Mouse (Mus musculus) effector memory CD4-positive, alpha-beta T cell, adult 5 months (primary cell): ENCODE measurements around the gene Gm2696. TPM values are rescaled to one million over a fixed set of nuclear protein-coding genes. Genes with fewer than 3 reads are reported as not detected.

ENCODE experiments used
- polyA plus RNA-seq: library from polyadenylated mRNA; unstranded; fragments of 100-300 nt; shearing (Covaris generic); gene quantifications from one replicate; pipeline ENCODE4 v1.2.1, GENCODE M21; 2017

The Gm2696 gene
- not detected for polyA plus RNA-seq

GRCm38 (mm10) chr10:77814382-77814781 is at the start of gene Gm2696:
Gm2696 (plus strand) TSS chr10:77814682.

GRCm38 (mm10) chr10:77771225-77771624 is 43.3 kb upstream of the Gm2696 start, which contains the start of gene Gm3238:
Gm3238 (minus strand) TSS chr10:77771325.

DNA sequence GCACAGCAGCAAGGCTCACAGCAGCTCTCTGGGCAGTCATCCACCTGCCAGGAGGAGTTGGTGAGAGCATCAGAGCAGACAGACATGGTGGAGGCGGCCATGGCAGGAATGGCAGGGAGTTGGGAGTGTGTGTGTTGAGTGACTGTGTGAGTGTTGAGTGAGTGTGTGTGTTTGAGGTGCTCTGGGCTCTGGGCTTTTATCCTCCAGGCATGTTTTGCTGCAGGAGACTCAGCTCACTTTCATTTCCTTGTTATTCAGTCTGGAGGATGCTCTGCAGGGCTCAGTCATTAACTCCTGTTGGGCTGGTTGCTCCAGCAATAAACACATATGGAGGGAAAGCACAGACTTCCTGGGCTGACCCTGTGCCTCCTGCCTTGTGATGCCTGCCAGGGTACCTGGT is 37.6 kb upstream of the Gm2696 start, which contains the start of gene Gm7138:
Gene Gm7138 (minus strand): TSS at position 101 of the 400 bp plus-strand sequence.

DNA sequence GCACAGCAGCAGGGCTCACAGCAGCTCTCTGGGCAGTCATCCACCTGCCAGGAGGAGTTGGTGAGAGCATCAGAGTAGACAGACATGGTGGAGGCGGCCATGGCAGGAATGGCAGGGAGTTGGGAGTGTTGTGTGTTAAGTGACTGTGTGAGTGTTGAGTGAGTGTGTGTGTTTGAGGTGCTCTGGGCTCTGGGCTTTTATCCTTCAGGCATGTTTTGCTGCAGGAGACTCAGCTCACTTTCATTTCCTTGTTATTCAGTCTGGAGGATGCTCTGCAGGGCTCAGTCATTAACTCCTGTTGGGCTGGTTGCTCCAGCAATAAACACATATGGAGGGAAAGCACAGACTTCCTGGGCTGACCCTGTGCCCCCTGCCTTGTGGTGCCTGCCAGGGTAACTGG is 32.0 kb upstream of the Gm2696 start, which contains the start of gene Gm3250:
Gene Gm3250 (minus strand): TSS at position 101 of the 400 bp plus-strand sequence.

GRCm38 (mm10) chr10:77787876-77788275 is 26.6 kb upstream of the Gm2696 start, which contains the start of gene Gm7137:
Gm7137 (minus strand) TSS chr10:77788200.

DNA sequence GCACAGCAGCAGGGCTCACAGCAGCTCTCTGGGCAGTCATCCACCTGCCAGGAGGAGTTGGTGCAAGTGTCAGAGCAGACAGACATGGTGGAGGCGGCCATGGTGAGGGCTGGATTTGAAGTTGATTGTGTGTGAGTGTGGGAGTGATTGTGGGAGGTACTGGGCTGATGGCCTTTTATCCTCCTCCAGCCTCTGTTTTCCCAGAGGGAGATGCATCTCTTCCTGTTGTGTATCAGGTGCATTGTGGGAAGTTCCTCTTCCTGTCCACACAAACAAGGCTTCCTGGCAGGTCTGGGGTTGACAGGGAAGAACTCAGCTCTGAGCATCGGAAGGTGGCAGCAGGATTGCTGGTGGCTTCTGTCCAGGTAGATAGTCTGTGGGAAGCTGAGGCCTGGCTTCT is 19.5 kb upstream of the Gm2696 start, which contains the start of gene Gm9639:
Gene Gm9639 (minus strand): TSS at position 101 of the 400 bp plus-strand sequence.

DNA sequence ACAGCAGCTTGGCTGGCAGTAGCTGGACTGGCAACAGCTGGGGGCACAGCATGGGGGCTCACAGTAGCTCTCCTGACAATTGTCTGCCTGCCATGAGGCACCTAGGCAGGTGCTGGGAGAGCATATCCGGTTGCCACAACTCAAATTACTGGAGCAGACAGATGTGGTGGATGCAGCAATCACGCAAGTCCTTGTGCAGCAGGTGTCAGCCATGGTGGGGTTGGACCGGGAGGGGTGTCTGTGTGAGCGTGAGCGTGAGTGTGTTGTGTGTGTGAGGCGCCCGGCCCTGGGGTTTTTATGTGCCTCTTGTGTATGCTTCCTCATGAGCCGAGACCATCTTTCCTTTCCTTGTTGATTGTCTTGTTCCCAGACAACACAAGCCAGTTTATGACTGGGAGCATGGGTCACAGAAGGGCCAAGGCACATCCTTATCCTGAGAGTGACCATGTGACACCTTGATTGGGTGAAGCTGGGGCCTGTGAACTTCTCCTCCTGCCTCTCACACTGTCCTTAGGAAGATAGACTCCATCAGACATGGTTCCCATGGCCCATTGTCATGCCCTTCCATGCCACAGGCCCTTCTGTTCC is 15.5 kb upstream of the Gm2696 start, which contains the start of gene Gm19668:
Gene Gm19668 (minus strand): TSS at position 213 of the 588 bp plus-strand sequence.

GRCm38 (mm10) chr10:77811743-77812142 is 2.7 kb upstream of the Gm2696 start, which contains the start of gene Gm9507:
Gm9507 (minus strand) TSS chr10:77811843.

GRCm38 (mm10) chr10:77826951-77827350 is 12.5 kb downstream of the Gm2696 start, which contains the start of gene Krtap10-4:
Krtap10-4 (minus strand) TSS chr10:77827095.

DNA sequence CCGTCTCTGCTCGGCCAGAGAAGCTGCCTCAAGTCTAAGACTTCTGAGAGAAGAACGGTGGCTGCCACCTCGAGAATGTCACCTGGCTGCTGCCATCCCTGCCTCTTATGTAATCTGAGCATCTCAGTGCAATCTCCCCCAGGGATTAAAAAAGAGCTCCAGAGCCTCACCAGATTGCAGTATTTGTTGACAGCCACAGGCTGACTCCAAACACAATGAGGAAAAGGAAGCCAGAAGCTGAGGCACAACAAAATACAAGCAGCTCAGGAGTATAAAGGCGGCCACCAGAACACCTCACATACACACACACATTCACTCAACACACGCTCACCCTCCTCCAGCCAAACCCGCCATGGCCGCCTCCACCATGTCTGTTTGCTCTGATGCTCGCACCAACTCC is 21.2 kb downstream of the Gm2696 start, which contains the start of gene Krtap10-10:
Gene Krtap10-10 (plus strand): TSS at position 301 of the 400 bp plus-strand sequence.

DNA sequence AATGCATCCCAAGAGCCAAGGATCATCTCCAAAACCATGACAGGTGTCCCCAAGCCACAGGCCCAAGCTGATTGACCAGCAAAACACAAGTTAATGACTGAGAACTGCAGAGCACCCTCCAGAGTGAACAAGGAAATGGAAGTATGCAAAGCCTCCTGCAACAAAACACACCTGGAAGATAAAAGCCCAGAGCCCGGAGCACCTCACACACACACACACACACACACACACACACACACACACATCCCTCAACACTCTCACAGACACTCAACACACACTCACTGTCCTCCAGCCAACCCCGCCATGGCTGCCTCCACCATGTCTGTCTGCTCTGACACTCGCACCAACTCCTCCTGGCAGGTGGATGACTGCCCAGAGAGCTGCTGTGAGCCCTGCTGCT is 32.0 kb downstream of the Gm2696 start, which contains the start of gene Gm36176:
Gene Gm36176 (plus strand): TSS at position 301 of the 400 bp plus-strand sequence.

DNA sequence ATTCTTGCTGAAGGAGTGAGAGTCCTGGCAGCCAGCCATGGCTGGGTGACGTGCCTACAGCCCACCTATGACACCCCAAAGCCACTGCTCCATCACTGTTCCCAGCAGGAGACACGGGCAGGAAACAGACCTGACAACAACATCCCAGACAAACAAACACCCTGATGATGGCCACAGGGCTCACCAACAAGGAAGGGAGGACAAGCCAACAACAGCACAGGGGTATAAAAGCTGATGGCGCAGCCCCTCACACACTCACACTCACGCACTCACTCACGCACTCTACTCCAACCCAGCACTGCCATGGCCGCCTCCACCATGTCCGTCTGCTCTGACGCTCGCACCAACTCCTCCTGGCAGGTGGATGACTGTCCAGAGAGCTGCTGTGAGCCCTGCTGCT is 38.1 kb downstream of the Gm2696 start, which contains the start of gene Gm10318:
Gene Gm10318 (plus strand): TSS at position 301 of the 400 bp plus-strand sequence.

GRCm38 (mm10) chr10:77861675-77862074 is 47.2 kb downstream of the Gm2696 start, which contains the start of gene Gm3285:
Gm3285 (plus strand) TSS chr10:77861975.

Other genes with a start within 250 kb of the Gm2696 start
- gene Pttg1ip, start 233.0 kb upstream of the Gm2696 start, polyA plus RNA-seq: 86.6 TPM
- gene Sumo3, start 208.6 kb upstream of the Gm2696 start, polyA plus RNA-seq: 103 TPM
- not detected for gene Gm49325, start 208.5 kb upstream of the Gm2696 start, polyA plus RNA-seq
- gene Ube2g2, start 192.4 kb upstream of the Gm2696 start, polyA plus RNA-seq: 54.5 TPM
- 0.70 TPM for gene Tspear, start 128.1 kb upstream of the Gm2696 start, polyA plus RNA-seq
- not detected for gene Gm19402, start 123.9 kb upstream of the Gm2696 start, polyA plus RNA-seq
- not detected for gene Gm9508, start 117.4 kb upstream of the Gm2696 start, polyA plus RNA-seq
- not detected for gene Gm10272, start 108.1 kb upstream of the Gm2696 start, polyA plus RNA-seq
- not detected for gene Gm10024, start 103.2 kb upstream of the Gm2696 start, polyA plus RNA-seq
- gene Gm10142, start 98.9 kb upstream of the Gm2696 start, polyA plus RNA-seq: not detected
- gene Krtap12-1, start 94.1 kb upstream of the Gm2696 start, polyA plus RNA-seq: not detected
- gene Gm10100, start 88.2 kb upstream of the Gm2696 start, polyA plus RNA-seq: not detected
- gene Gm18596, start 72.0 kb upstream of the Gm2696 start, polyA plus RNA-seq: not detected
- not detected for gene Gm9736, start 63.3 kb upstream of the Gm2696 start, polyA plus RNA-seq
- gene Gm3233, start 55.0 kb upstream of the Gm2696 start, polyA plus RNA-seq: not detected
- gene Gm3238, start 43.4 kb upstream of the Gm2696 start, polyA plus RNA-seq: not detected
- not detected for gene Gm7138, start 37.7 kb upstream of the Gm2696 start, polyA plus RNA-seq
- gene Gm3250, start 32.1 kb upstream of the Gm2696 start, polyA plus RNA-seq: not detected
- not detected for gene Gm7137, start 26.5 kb upstream of the Gm2696 start, polyA plus RNA-seq
- not detected for gene Gm9639, start 19.6 kb upstream of the Gm2696 start, polyA plus RNA-seq
- not detected for gene Gm19668, start 15.5 kb upstream of the Gm2696 start, polyA plus RNA-seq
- not detected for gene Gm9507, start 2.8 kb upstream of the Gm2696 start, polyA plus RNA-seq
- gene Krtap10-4, start 12.4 kb downstream of the Gm2696 start, polyA plus RNA-seq: not detected
- not detected for gene Krtap10-10, start 21.3 kb downstream of the Gm2696 start, polyA plus RNA-seq
- not detected for gene Gm36176, start 32.1 kb downstream of the Gm2696 start, polyA plus RNA-seq
- not detected for gene Gm10318, start 38.2 kb downstream of the Gm2696 start, polyA plus RNA-seq
- gene Gm3285, start 47.3 kb downstream of the Gm2696 start, polyA plus RNA-seq: not detected
- not detected for gene Lrrc3, start 87.9 kb downstream of the Gm2696 start, polyA plus RNA-seq
- 0.74 TPM for gene Trpm2, start 155.9 kb downstream of the Gm2696 start, polyA plus RNA-seq
- gene 1810043G02Rik, start 163.8 kb downstream of the Gm2696 start, polyA plus RNA-seq: 7.1 TPM
- 125 TPM for gene Pfkl, start 195.4 kb downstream of the Gm2696 start, polyA plus RNA-seq
- not detected for gene Dnmt3l, start 227.3 kb downstream of the Gm2696 start, polyA plus RNA-seq
- 0.32 TPM for gene Aire, start 228.9 kb downstream of the Gm2696 start, polyA plus RNA-seq